Mouse (Mus musculus): Measurements from ENCODE around the gene Ankfn1.

The Ankfn1 gene

GRCm38 (mm10) chr11:89579111-89579510, 198.3 kb downstream of the Ankfn1 start:
- no peak for DNase-seq (ENCODE audit: low read depth, low spot score)

- no peak for DNase-seq (ENCODE audit: low read depth, low spot score)
These were observed 203.1 kb downstream of the Ankfn1 start for GRCm38 (mm10) chr11:89574269-89574838.

- DNase-seq (ENCODE audit: low read depth, low spot score): no peak
These were observed 207.9 kb downstream of the Ankfn1 start for GRCm38 (mm10) chr11:89569391-89570145.

- no peak for DNase-seq (ENCODE audit: low read depth, low spot score)
These were observed 209.2 kb downstream of the Ankfn1 start for GRCm38 (mm10) chr11:89568246-89568645.

GRCm38 (mm10) chr11:89551441-89551840, 226.0 kb downstream of the Ankfn1 start:
- no peak for DNase-seq (ENCODE audit: low read depth, low spot score)

- DNase-seq (ENCODE audit: low read depth, low spot score): no peak
These were observed 226.5 kb downstream of the Ankfn1 start for GRCm38 (mm10) chr11:89550921-89551320.

- DNase-seq (ENCODE audit: low read depth, low spot score): no peak
These were observed 228.7 kb downstream of the Ankfn1 start for GRCm38 (mm10) chr11:89548786-89549185.

GRCm38 (mm10) chr11:89546164-89546563, 231.3 kb downstream of the Ankfn1 start:
- DNase-seq (ENCODE audit: low read depth, low spot score): peak; percentile 13

GRCm38 (mm10) chr11:89544856-89545817, 232.3 kb downstream of the Ankfn1 start:
- no peak for DNase-seq (ENCODE audit: low read depth, low spot score)

- DNase-seq (ENCODE audit: low read depth, low spot score): no peak
These were observed 239.1 kb downstream of the Ankfn1 start for GRCm38 (mm10) chr11:89538376-89538775.

GRCm38 (mm10) chr11:89527800-89528430, 249.5 kb downstream of the Ankfn1 start:
- no peak for DNase-seq (ENCODE audit: low read depth, low spot score)

GRCm38 (mm10) chr11:89515501-89515901, 262.0 kb downstream of the Ankfn1 start:
- DNase-seq (ENCODE audit: low read depth, low spot score): no peak

- no peak for DNase-seq (ENCODE audit: low read depth, low spot score)
These were observed 268.7 kb downstream of the Ankfn1 start for GRCm38 (mm10) chr11:89508675-89509324.

GRCm38 (mm10) chr11:89506595-89507245, 270.7 kb downstream of the Ankfn1 start:
- no peak for DNase-seq (ENCODE audit: low read depth, low spot score)

GRCm38 (mm10) chr11:89505046-89505445, 272.4 kb downstream of the Ankfn1 start:
- no peak for DNase-seq (ENCODE audit: low read depth, low spot score)

GRCm38 (mm10) chr11:89501796-89502195, 275.7 kb downstream of the Ankfn1 start:
- no peak for DNase-seq (ENCODE audit: low read depth, low spot score)

- no peak for DNase-seq (ENCODE audit: low read depth, low spot score)
These were observed 276.5 kb downstream of the Ankfn1 start for GRCm38 (mm10) chr11:89500961-89501360.

- DNase-seq (ENCODE audit: low read depth, low spot score): no peak
These were observed 296.4 kb downstream of the Ankfn1 start for GRCm38 (mm10) chr11:89481084-89481483.

GRCm38 (mm10) chr11:89476927-89477326, 300.5 kb downstream of the Ankfn1 start:
- DNase-seq (ENCODE audit: low read depth, low spot score): no peak

- no peak for DNase-seq (ENCODE audit: low read depth, low spot score)
These were observed 301.4 kb downstream of the Ankfn1 start for GRCm38 (mm10) chr11:89476047-89476446.

GRCm38 (mm10) chr11:89472871-89473270, 304.6 kb downstream of the Ankfn1 start:
- no peak for DNase-seq (ENCODE audit: low read depth, low spot score)
